ENCODE assay signal across 41 mouse cellular contexts in the genomic region with DNA sequence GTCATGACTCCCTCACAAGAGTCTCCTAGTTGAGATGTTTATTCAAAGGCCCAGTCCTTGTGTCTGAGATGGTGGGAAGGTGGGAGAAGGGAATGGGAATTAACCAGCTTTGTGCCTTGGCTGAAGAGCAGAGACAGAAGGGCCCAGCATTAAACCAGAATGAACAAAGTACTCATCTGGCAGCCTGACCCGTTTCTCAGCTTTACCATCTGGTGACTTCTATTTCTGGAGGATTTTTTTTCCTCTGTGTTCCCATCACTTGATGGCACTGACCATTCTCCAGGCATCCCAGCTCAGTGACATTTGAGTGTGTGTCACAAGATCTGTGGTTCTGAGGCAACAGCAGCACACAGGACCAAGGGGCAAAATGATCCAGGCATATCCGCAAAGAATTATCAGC. TPM values are rescaled to one million over a fixed set of nuclear protein-coding genes. Genes with fewer than 3 reads are reported as not detected.
DNase-seq lines count a peak whose midpoint lies in the region; ATAC-seq and TF ChIP-seq lines count a peak whose summit lies in the region.
"Had no signal": no experiment of that assay in that cellular context is flagged by ENCODE, and none has a peak within 500 bp of the region (broad histone marks: within the 10 kb centered on the region; RNA-seq: fewer than 3 reads in every experiment).

No protein-coding gene starts in this region.

- no peak overlapping the region for H3K4me3 ChIP-seq in liver, postnatal 0 days (ENCODE audit: low read depth, low read length)
- H3K4me3 ChIP-seq: embryonic facial prominence, embryonic 13.5 days; forebrain, embryonic 10.5 days; forebrain, embryonic 15.5 days; gastrocnemius, adult 2 months; hindbrain, embryonic 13.5 days; kidney, embryonic 15.5 days; layer of hippocampus, adult 2 months; left cerebral cortex, adult 2 months; liver, embryonic 12.5 days; megakaryocyte, embryonic 14.5 days; midbrain, embryonic 12.5 days; myocyte; neural tube, embryonic 13.5 days had no signal

- no peak overlapping the region for H3K4me2 ChIP-seq in liver, postnatal 0 days (ENCODE audit: low read depth, low read length)
- H3K4me2 ChIP-seq: embryonic facial prominence, embryonic 13.5 days; forebrain, embryonic 15.5 days; heart, embryonic 11.5 days; hindbrain, embryonic 13.5 days; kidney, embryonic 15.5 days; liver, embryonic 12.5 days; midbrain, embryonic 12.5 days; neural tube, embryonic 13.5 days had no signal

- H3K36me3 ChIP-seq in liver, postnatal 0 days (replicated peaks; ENCODE audit: insufficient read depth, low read length), result no peaks in the 10 kb centered on the region
- H3K36me3 ChIP-seq: embryonic facial prominence, embryonic 13.5 days; forebrain, embryonic 10.5 days; forebrain, embryonic 15.5 days; hindbrain, embryonic 13.5 days; kidney, embryonic 15.5 days; liver, embryonic 12.5 days; midbrain, embryonic 12.5 days; neural tube, embryonic 13.5 days had no signal

- no peak overlapping the region for H3K9ac ChIP-seq in liver, postnatal 0 days (replicated peaks)
- H3K9ac ChIP-seq: embryonic facial prominence, embryonic 13.5 days; forebrain, embryonic 15.5 days; hindbrain, embryonic 13.5 days; kidney, embryonic 15.5 days; liver, embryonic 12.5 days; midbrain, embryonic 12.5 days; neural tube, embryonic 13.5 days had no signal

- no peak for TF ChIP-seq CTCF in liver, postnatal 0 days (IDR thresholded peaks at IDR 0.05; ENCODE audit: low read depth)

- no peaks in the 10 kb centered on the region for H3K27me3 ChIP-seq in liver, postnatal 0 days (ENCODE audit: insufficient read depth, low read length)
- H3K27me3 ChIP-seq: embryonic facial prominence, embryonic 13.5 days; forebrain, embryonic 15.5 days; hindbrain, embryonic 13.5 days; kidney, embryonic 15.5 days; liver, embryonic 12.5 days; midbrain, embryonic 12.5 days; neural tube, embryonic 13.5 days had no signal

- no peak for ATAC-seq in inflammation-experienced regulatory T-cells, adult 6 months
- ATAC-seq in liver, postnatal 0 days, result no peak
- ATAC-seq: activated CD4-positive, CD25-positive, alpha-beta regulatory T cell, adult 4 months; CD4-positive, CD25-positive, alpha-beta regulatory T cell, adult 4 months; forebrain, embryonic 15.5 days; liver, embryonic 12.5 days had no signal

- H3K27ac ChIP-seq in liver, postnatal 0 days (ENCODE audit: low read depth), result no peak overlapping the region
- H3K27ac ChIP-seq: embryonic facial prominence, embryonic 13.5 days; forebrain, embryonic 10.5 days; forebrain, embryonic 15.5 days; gastrocnemius, adult 2 months; hindbrain, embryonic 13.5 days; kidney, embryonic 15.5 days; layer of hippocampus, adult 2 months; left cerebral cortex, adult 2 months; liver, embryonic 12.5 days; midbrain, embryonic 12.5 days; neural tube, embryonic 13.5 days had no signal

- no peaks in the 10 kb centered on the region for H3K9me3 ChIP-seq in liver, postnatal 0 days (ENCODE audit: low read length)
- H3K9me3 ChIP-seq: embryonic facial prominence, embryonic 13.5 days; forebrain, embryonic 10.5 days; forebrain, embryonic 15.5 days; hindbrain, embryonic 13.5 days; kidney, embryonic 15.5 days; liver, embryonic 12.5 days; megakaryocyte, embryonic 14.5 days; midbrain, embryonic 12.5 days; neural tube, embryonic 13.5 days had no signal

- H3K4me1 ChIP-seq in liver, postnatal 0 days (ENCODE audit: insufficient read depth), result no peaks in the 10 kb centered on the region
- H3K4me1 ChIP-seq: embryonic facial prominence, embryonic 13.5 days; forebrain, embryonic 10.5 days; forebrain, embryonic 15.5 days; kidney, embryonic 15.5 days; liver, embryonic 12.5 days; megakaryocyte, embryonic 14.5 days; midbrain, embryonic 12.5 days; neural tube, embryonic 13.5 days had no signal

- no peak for TF ChIP-seq EP300 in liver, postnatal 0 days (IDR thresholded peaks at IDR 0.05; ENCODE audit: low read depth)

- peak; percentile 23 for DNase-seq in retina, adult 2 months (ENCODE audit: low read depth, low spot score)
- DNase-seq in retina, postnatal 1 day, result no peak
- peak; percentile 70 for DNase-seq in cerebellum, adult 8-10 months
- DNase-seq in cerebellum, postnatal 25 days, result peak; percentile 62 to 65
- DNase-seq in liver, postnatal 0 days, result no peak
- no peak for DNase-seq in Muller cell, postnatal 12 days (ENCODE audit: inconsistent ontology term)
- DNase-seq: adrenal gland, adult 2 months; adrenal gland, postnatal 36 days; gastrocnemius, adult 2 months; gastrocnemius, postnatal 36 days; heart, adult 18-20 months; heart, postnatal 36 days; kidney, adult 11 months; kidney, postnatal 36 days; lung, adult 18-20 months; lung, postnatal 4 days; right cerebral cortex, postnatal 25 days; spleen, adult 18-20 months; thymus, adult 2 months; thymus, postnatal 4 days had no signal

- WGBS in liver, postnatal 0 days (ENCODE audit: insufficient replicate concordance), result 78% methylated on average over 2 of the region's 2 CpGs

RNA-seq across cellular contexts. Expression of gene Gja8, which starts 56.8 kb away (rescaled TPM):
- polyA plus RNA-seq in inflammation-experienced regulatory T-cells, adult 6 months (2017; shearing (Covaris generic)), result not detected
- not detected in 2 replicates for polyA plus RNA-seq in liver, postnatal 0 days (2015; fragmentation: Nextera tagmentation; extraction: Ambion mirVana)
- polyA plus RNA-seq: adrenal gland, adult 2 months; CD4-positive, CD25-positive, alpha-beta regulatory T cell, adult 4 months; embryonic facial prominence, embryonic 13.5 days; forebrain, embryonic 10.5 days; frontal cortex, adult 2 months; heart, embryonic 11.5 days; heart, embryonic 16.5 days; limb, embryonic 14.5 days; liver, embryonic 12.5 days; lung, postnatal 0 days; midbrain, embryonic 12.5 days; stomach, embryonic 16.5 days had no signal

Comparison
In these comparisons a context has a peak if more than half of its experiments do, and no peak if none do; other contexts are left out.
1. DNase-seq: peak in retina, adult 2 months (single experiment), cerebellum, adult 8-10 months (single experiment) and cerebellum, postnatal 25 days (2 of 2); none in retina, postnatal 1 day (single experiment), liver, postnatal 0 days (single experiment) and Muller cell, postnatal 12 days (single experiment).